Mouse (Mus musculus): Measurements from ENCODE around the gene Sppl2a. TPM values are rescaled to one million over a fixed set of nuclear protein-coding genes. Genes with fewer than 3 reads are reported as not detected.
"Not testable (repeated sequence)": the region's sequence is repeated elsewhere in the genome, so short reads cannot be mapped to it uniquely, and the experiment has no call there.

The Sppl2a gene
- 54.9 and 62.0 TPM in 2 replicates for polyA plus RNA-seq (2014; fragmentation: Nextera tagmentation; extraction: Ambion mirVana)

DNA sequence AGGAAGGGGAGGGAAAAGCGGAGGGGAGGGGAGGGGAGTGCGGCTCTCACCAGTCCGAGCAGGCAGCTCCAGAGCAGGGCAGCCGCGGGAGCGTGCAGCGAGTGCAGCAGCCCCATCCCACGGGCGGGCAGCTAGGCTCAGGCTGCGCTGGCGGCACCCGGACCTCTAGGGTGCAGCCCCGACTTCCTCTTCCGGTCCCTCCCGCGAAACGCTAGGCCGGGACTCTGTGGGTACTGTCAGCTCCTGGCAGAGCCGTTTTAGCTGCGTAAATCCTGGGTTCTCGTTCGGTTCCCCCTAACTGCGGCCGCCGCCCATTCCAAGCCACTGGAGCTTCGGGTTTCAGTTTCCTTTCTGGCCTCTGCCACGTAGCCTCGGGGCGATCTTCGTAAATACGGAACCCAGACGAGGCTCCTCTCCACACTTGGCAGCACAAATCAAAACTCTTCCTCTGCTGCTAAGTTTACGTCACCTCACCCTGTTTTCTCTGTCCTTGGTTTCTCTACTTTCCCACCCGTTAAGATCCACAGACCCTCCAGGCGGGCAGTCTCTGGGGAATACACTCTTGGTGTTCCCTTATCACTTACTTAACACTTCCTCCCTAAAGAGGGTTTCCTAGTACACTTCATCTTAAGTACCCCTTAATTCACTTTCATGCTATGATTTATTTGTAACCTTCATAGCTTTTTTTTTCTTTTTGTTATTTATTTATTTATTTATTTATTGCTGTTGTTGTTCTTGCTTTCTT, at the start of gene Sppl2a:
Gene Sppl2a, minus strand, starts transcription at position 339 of the 745 bp plus-strand sequence.
- H3K36me3 ChIP-seq (ENCODE audit: control insufficient read depth, insufficient read depth, low read length), result no peaks in the 10 kb centered on the region
- no peaks in the 10 kb centered on the region for H3K9me3 ChIP-seq (ENCODE audit: control insufficient read depth, low read depth, low read length)
- peak within 1 kb of the TSS; percentile 60 for H3K4me3 ChIP-seq (ENCODE audit: low read depth, low read length)
- WGBS, result 0% methylated on average over 31 of the region's 35 CpGs
- H3K4me2 ChIP-seq (replicated peaks; ENCODE audit: low read depth, low read length), result peak within 1 kb of the TSS; percentile 66
- peak; percentile 100 for ATAC-seq (ENCODE audit: insufficient number of reproducible peaks, insufficient read depth, low FRiP score, low read depth)
- peak within 1 kb of the TSS; percentile 99 for H3K27ac ChIP-seq (ENCODE audit: low read length)
- H3K9ac ChIP-seq (replicated peaks; ENCODE audit: low read depth, low read length), result peak within 1 kb of the TSS; percentile 68
- H3K27me3 ChIP-seq (ENCODE audit: control insufficient read depth, insufficient read depth, low read length), result no peaks in the 10 kb centered on the region
- H3K4me1 ChIP-seq (ENCODE audit: control insufficient read depth, insufficient read depth, low read length), result 0 out of 2 replicates have a peak, but pooled peaks cover 5% of the 10 kb centered on the region

DNA sequence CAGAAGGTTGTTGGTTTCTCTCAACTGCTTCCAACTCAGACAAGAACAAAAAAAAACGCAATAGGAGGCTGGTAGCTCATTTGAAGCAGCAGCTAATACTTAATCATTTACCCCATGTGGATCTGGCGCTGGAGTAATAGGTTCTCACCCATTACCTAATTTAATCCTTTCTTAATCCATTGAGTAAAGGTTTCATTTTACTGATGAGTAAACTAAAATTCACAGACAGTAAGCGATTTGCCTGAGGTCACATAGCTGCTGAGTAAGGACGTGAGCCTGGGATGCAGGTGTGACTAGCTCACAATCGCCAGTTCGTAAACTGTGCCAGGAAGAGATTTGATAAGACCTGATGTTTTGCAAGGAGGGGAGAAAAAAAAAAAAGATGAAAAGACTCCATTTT, 44.4 kb upstream of the Sppl2a start:
- no peaks in the 10 kb centered on the region for H3K27me3 ChIP-seq (ENCODE audit: control insufficient read depth, insufficient read depth, low read length)
- no peaks in the 10 kb centered on the region for H3K36me3 ChIP-seq (ENCODE audit: control insufficient read depth, insufficient read depth, low read length)
- no peak for ATAC-seq (ENCODE audit: insufficient number of reproducible peaks, insufficient read depth, low FRiP score, low read depth)
- no peaks in the 10 kb centered on the region for H3K9me3 ChIP-seq (ENCODE audit: control insufficient read depth, low read depth, low read length)
- H3K4me3 ChIP-seq (ENCODE audit: low read depth, low read length), result no peak overlapping the region
- WGBS, result 67% methylated on average over 6 of the region's 6 CpGs
- H3K27ac ChIP-seq (ENCODE audit: low read length), result no peak overlapping the region
- H3K4me2 ChIP-seq (replicated peaks; ENCODE audit: low read depth, low read length), result no peak overlapping the region
- no peaks in the 10 kb centered on the region for H3K4me1 ChIP-seq (ENCODE audit: control insufficient read depth, insufficient read depth, low read length)
- H3K9ac ChIP-seq (replicated peaks; ENCODE audit: low read depth, low read length), result no peak overlapping the region

DNA sequence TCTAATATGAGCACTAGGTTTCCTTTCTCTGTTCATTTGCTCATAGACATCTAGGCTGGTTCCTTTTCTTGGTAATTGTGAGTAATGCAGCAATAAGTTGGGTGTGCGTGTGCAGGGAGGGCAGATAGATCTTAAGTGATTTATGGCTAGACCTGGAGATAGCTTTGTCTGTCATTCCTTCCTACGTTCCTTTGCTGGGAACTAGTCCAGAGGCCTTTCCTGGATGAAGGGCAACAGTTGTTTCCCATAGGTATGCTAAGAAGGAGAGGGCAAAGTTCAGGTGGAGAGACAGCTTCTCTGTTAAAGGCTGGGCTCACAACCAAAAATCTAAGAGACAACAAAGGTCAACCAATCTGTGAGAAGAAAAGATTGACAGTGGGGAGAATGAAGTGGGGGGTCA, 28.7 kb upstream of the Sppl2a start:
- no peaks in the 10 kb centered on the region for H3K4me1 ChIP-seq (ENCODE audit: control insufficient read depth, insufficient read depth, low read length)
- no peak overlapping the region for H3K4me3 ChIP-seq (ENCODE audit: low read depth, low read length)
- 73% methylated on average over 2 of the region's 2 CpGs for WGBS
- no peak overlapping the region for H3K9ac ChIP-seq (replicated peaks; ENCODE audit: low read depth, low read length)
- H3K27ac ChIP-seq (ENCODE audit: low read length), result no peak overlapping the region
- no peak for ATAC-seq (ENCODE audit: insufficient number of reproducible peaks, insufficient read depth, low FRiP score, low read depth)
- no peaks in the 10 kb centered on the region for H3K27me3 ChIP-seq (ENCODE audit: control insufficient read depth, insufficient read depth, low read length)
- H3K4me2 ChIP-seq (replicated peaks; ENCODE audit: low read depth, low read length), result no peak overlapping the region
- H3K9me3 ChIP-seq (ENCODE audit: control insufficient read depth, low read depth, low read length), result no peaks in the 10 kb centered on the region
- H3K36me3 ChIP-seq (ENCODE audit: control insufficient read depth, insufficient read depth, low read length), result no peaks in the 10 kb centered on the region

DNA sequence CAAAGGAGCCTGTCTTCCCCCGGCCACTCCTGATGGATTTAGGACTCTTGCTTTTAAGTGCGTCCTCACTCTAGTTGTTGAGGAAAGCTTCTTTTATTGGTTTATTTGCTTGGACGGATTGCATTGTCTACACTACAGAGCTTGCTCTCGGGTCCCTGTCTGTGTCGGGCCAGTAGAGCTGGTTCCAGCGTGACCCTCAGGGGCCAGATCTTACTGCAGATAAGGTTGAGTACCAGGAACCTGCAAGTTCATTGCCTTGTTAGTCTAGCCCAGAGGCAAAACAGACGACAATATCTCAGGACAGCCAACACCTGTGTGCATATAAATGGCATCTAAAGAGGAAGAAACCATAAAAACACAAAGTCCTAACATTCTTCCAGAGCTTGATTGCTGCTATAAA, 22.6 kb upstream of the Sppl2a start:
- WGBS, result 64% methylated on average over 7 of the region's 7 CpGs
- H3K9ac ChIP-seq (replicated peaks; ENCODE audit: low read depth, low read length), result no peak overlapping the region
- H3K9me3 ChIP-seq (ENCODE audit: control insufficient read depth, low read depth, low read length), result no peaks in the 10 kb centered on the region
- no peak overlapping the region for H3K4me2 ChIP-seq (replicated peaks; ENCODE audit: low read depth, low read length)
- no peaks in the 10 kb centered on the region for H3K4me1 ChIP-seq (ENCODE audit: control insufficient read depth, insufficient read depth, low read length)
- no peak overlapping the region for H3K4me3 ChIP-seq (ENCODE audit: low read depth, low read length)
- no peaks in the 10 kb centered on the region for H3K27me3 ChIP-seq (ENCODE audit: control insufficient read depth, insufficient read depth, low read length)
- no peak for ATAC-seq (ENCODE audit: insufficient number of reproducible peaks, insufficient read depth, low FRiP score, low read depth)
- H3K36me3 ChIP-seq (ENCODE audit: control insufficient read depth, insufficient read depth, low read length), result no peaks in the 10 kb centered on the region
- H3K27ac ChIP-seq (ENCODE audit: low read length), result no peak overlapping the region

DNA sequence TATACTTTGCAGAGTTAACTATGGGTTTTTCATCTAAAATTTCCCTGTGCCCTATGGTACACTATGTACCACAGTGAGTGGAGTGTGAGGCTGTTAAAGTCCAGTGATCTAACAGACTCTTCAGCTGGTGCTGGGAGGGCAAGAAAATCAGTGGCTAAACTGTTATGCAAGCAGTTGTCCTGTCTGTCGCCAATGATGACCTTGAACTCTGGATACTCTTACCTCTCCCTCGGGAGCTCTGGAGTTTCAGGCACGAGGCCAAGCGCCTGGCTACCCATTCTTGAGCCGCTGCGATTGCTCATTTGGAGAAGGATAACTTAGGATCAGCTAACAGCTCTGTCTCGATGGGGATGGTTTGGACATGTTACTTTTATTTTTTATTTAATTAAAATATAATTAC, 18.1 kb upstream of the Sppl2a start:
- no peaks in the 10 kb centered on the region for H3K27me3 ChIP-seq (ENCODE audit: control insufficient read depth, insufficient read depth, low read length)
- H3K4me3 ChIP-seq (ENCODE audit: low read depth, low read length), result no peak overlapping the region
- H3K4me2 ChIP-seq (replicated peaks; ENCODE audit: low read depth, low read length), result no peak overlapping the region
- no peak overlapping the region for H3K9ac ChIP-seq (replicated peaks; ENCODE audit: low read depth, low read length)
- no peaks in the 10 kb centered on the region for H3K36me3 ChIP-seq (ENCODE audit: control insufficient read depth, insufficient read depth, low read length)
- H3K27ac ChIP-seq (ENCODE audit: low read length), result no peak overlapping the region
- H3K9me3 ChIP-seq (ENCODE audit: control insufficient read depth, low read depth, low read length), result no peaks in the 10 kb centered on the region
- 70% methylated on average over 7 of the region's 7 CpGs for WGBS
- H3K4me1 ChIP-seq (ENCODE audit: control insufficient read depth, insufficient read depth, low read length), result no peaks in the 10 kb centered on the region
- no peak for ATAC-seq (ENCODE audit: insufficient number of reproducible peaks, insufficient read depth, low FRiP score, low read depth)

DNA sequence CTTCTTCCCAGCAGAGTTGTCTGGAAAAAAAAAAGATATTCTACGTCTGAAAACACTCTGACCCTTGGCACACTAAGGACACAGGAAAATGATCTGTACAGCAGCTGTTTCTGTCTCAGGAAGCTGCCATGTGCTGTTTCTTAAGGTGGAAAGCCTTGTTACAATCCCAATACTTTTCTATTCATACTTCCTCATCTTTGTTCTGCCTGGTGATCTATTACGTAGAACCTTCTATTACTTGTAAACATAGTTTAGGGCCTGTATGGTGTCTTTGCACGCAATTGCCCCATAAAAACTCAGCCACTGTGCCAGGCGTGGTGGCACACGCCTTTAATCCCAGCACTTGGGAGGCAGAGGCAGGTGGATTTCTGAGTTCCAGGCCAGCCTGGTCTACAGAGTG, 17.4 kb upstream of the Sppl2a start:
- no peak for ATAC-seq (ENCODE audit: insufficient number of reproducible peaks, insufficient read depth, low FRiP score, low read depth)
- no peaks in the 10 kb centered on the region for H3K27me3 ChIP-seq (ENCODE audit: control insufficient read depth, insufficient read depth, low read length)
- no peaks in the 10 kb centered on the region for H3K9me3 ChIP-seq (ENCODE audit: control insufficient read depth, low read depth, low read length)
- H3K4me1 ChIP-seq (ENCODE audit: control insufficient read depth, insufficient read depth, low read length), result no peaks in the 10 kb centered on the region
- no peak overlapping the region for H3K4me2 ChIP-seq (replicated peaks; ENCODE audit: low read depth, low read length)
- H3K27ac ChIP-seq (ENCODE audit: low read length), result no peak overlapping the region
- 70% methylated on average over 5 of the region's 5 CpGs for WGBS
- no peak overlapping the region for H3K4me3 ChIP-seq (ENCODE audit: low read depth, low read length)
- H3K9ac ChIP-seq (replicated peaks; ENCODE audit: low read depth, low read length), result no peak overlapping the region
- H3K36me3 ChIP-seq (ENCODE audit: control insufficient read depth, insufficient read depth, low read length), result no peaks in the 10 kb centered on the region

DNA sequence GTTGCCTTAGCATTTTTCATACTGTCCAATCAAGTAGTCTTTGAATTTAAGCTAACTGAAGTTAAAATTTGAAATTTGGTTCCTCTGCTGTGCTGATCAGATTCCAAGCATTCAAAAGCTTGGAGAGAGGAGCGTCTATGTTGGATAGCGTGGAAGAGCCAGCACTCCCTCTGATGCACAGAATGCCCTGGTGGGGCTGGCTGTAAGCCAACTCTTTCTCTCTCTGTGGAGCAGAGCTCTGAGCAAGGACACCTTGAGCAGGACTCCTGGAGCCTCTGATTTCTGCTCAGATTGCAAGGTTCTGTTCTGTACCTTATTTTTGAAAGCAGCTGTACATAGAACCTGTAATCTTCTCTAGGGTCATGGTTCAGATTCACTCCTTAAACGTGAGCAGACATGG, 16.8 kb upstream of the Sppl2a start:
- Histone ChIP-seq H3K4me1 (ENCODE audit: control insufficient read depth, insufficient read depth, low read length) (no peaks in the 10 kb centered on the region), H3K4me2 (replicated peaks; ENCODE audit: low read depth, low read length) (no peak overlapping the region), H3K36me3 (ENCODE audit: control insufficient read depth, insufficient read depth, low read length) (no peaks in the 10 kb centered on the region), H3K9ac (replicated peaks; ENCODE audit: low read depth, low read length) (no peak overlapping the region), H3K4me3 (ENCODE audit: low read depth, low read length) (no peak overlapping the region), H3K27ac (ENCODE audit: low read length) (no peak overlapping the region), H3K9me3 (ENCODE audit: control insufficient read depth, low read depth, low read length) (no peaks in the 10 kb centered on the region), H3K27me3 (ENCODE audit: control insufficient read depth, insufficient read depth, low read length) (no peaks in the 10 kb centered on the region)
- ATAC-seq (ENCODE audit: insufficient number of reproducible peaks, insufficient read depth, low FRiP score, low read depth), result no peak
- WGBS, result 45% methylated on average over 3 of the region's 3 CpGs

DNA sequence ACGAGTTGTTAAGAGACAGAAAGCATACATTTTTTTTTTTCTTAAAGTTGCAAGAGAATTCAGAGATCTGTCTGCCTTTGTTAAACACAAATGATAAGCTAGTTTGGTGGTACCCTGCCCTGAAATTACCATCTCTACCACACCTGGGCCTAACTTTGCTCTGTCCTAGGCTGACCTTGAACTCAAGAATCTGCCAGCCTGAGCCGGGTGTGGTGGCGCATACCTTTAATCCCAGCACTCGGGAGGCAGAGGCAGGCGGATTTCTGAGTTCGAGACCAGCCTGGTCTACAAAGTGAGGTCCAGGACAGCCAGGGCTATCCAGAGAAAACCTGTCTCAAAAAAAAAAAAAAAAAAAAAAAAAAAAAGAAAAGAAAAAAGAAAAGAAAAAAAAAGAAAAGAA, 16.3 kb upstream of the Sppl2a start:
- not testable (repeated sequence) for H3K27ac ChIP-seq (ENCODE audit: low read length); H3K9me3 ChIP-seq (ENCODE audit: control insufficient read depth, low read depth, low read length); H3K4me2 ChIP-seq (replicated peaks; ENCODE audit: low read depth, low read length); H3K9ac ChIP-seq (replicated peaks; ENCODE audit: low read depth, low read length); H3K4me3 ChIP-seq (ENCODE audit: low read depth, low read length); ATAC-seq (ENCODE audit: insufficient number of reproducible peaks, insufficient read depth, low FRiP score, low read depth); H3K36me3 ChIP-seq (ENCODE audit: control insufficient read depth, insufficient read depth, low read length); H3K4me1 ChIP-seq (ENCODE audit: control insufficient read depth, insufficient read depth, low read length); H3K27me3 ChIP-seq (ENCODE audit: control insufficient read depth, insufficient read depth, low read length)
- WGBS, result 80% methylated on average over 6 of the region's 6 CpGs

DNA sequence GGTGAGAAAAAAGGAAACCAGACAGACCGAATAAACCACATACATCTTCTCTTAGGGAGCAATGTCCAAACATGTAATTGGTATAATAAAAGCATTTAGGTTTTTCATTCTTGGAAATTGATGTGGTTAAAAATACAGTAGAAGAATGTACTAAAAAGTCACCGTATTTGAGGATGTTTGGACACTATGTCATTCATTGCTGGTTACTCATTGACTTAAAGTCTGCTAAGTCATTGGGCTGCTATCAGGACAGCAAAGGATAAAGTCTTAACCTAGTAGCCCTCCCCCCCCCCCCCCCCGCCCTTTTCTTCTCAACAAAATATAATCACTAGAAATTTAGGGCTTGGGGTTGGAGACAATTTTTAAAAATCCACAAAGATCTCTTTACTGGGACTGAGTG, 15.2 kb upstream of the Sppl2a start:
- 73% methylated on average over 3 of the region's 3 CpGs for WGBS
- ATAC-seq (ENCODE audit: insufficient number of reproducible peaks, insufficient read depth, low FRiP score, low read depth), result no peak
- H3K36me3 ChIP-seq (ENCODE audit: control insufficient read depth, insufficient read depth, low read length), result no peaks in the 10 kb centered on the region

More for the DNA sequence above, 15.2 kb upstream of the Sppl2a start:
- H3K4me2 ChIP-seq (replicated peaks; ENCODE audit: low read depth, low read length), result no peak overlapping the region
- H3K9ac ChIP-seq (replicated peaks; ENCODE audit: low read depth, low read length), result no peak overlapping the region
- H3K27me3 ChIP-seq (ENCODE audit: control insufficient read depth, insufficient read depth, low read length), result no peaks in the 10 kb centered on the region
- H3K27ac ChIP-seq (ENCODE audit: low read length), result no peak overlapping the region
- H3K9me3 ChIP-seq (ENCODE audit: control insufficient read depth, low read depth, low read length), result no peaks in the 10 kb centered on the region
- H3K4me3 ChIP-seq (ENCODE audit: low read depth, low read length), result no peak overlapping the region
- H3K4me1 ChIP-seq (ENCODE audit: control insufficient read depth, insufficient read depth, low read length), result no peaks in the 10 kb centered on the region

All from stomach, embryonic 14.5 days (tissue).